Mouse (Mus musculus): ENCODE data around the gene Gzmn. TPM values are rescaled to one million over a fixed set of nuclear protein-coding genes. Genes with fewer than 3 reads are reported as not detected.
"Not testable (repeated sequence)": the region's sequence is repeated elsewhere in the genome, so short reads cannot be mapped to it uniquely, and the experiment has no call there.

Gzmn gene
- polyA plus RNA-seq, 1 experiment from 2014 or later = not detected

GRCm38 (mm10) chr14:56168009-56168408 is 6.4 kb downstream of the Gzmn start:
- Histone ChIP-seq H3K36me3 (ENCODE audit: control insufficient read depth, insufficient read depth, low read length) (no peaks in the 10 kb centered on the region), H3K4me2 (ENCODE audit: low read depth, low read length) (no peak overlapping the region), H3K9me3 (ENCODE audit: control insufficient read depth, low read length) (no peaks in the 10 kb centered on the region), H3K27me3 (ENCODE audit: control insufficient read depth, insufficient read depth, low read length) (no peaks in the 10 kb centered on the region), H3K4me1 (ENCODE audit: control insufficient read depth, insufficient read depth, low read length) (no peaks in the 10 kb centered on the region), H3K27ac (ENCODE audit: low read depth, low read length) (no peak overlapping the region), H3K9ac (replicated peaks; ENCODE audit: low read depth, low read length) (no peak overlapping the region), H3K4me3 (ENCODE audit: low read depth, low read length) (no peak overlapping the region)
- no peak for ATAC-seq (ENCODE audit: low read depth)
- WGBS = 89% methylated on average over 6 of the region's 6 CpGs

- Histone ChIP-seq H3K36me3 (ENCODE audit: control insufficient read depth, insufficient read depth, low read length) (no peaks in the 10 kb centered on the region), H3K9ac (replicated peaks; ENCODE audit: low read depth, low read length) (no peak overlapping the region), H3K27me3 (ENCODE audit: control insufficient read depth, insufficient read depth, low read length) (no peaks in the 10 kb centered on the region), H3K4me1 (ENCODE audit: control insufficient read depth, insufficient read depth, low read length) (no peaks in the 10 kb centered on the region), H3K4me3 (ENCODE audit: low read depth, low read length) (no peak overlapping the region), H3K27ac (ENCODE audit: low read depth, low read length) (no peak overlapping the region), H3K9me3 (ENCODE audit: control insufficient read depth, low read length) (no peaks in the 10 kb centered on the region), H3K4me2 (ENCODE audit: low read depth, low read length) (no peak overlapping the region)
- ATAC-seq (ENCODE audit: low read depth) = no peak
- WGBS = 90% methylated on average over 2 of the region's 2 CpGs
Observed at GRCm38 (mm10) chr14:56162109-56162508, 12.3 kb downstream of the Gzmn start.

GRCm38 (mm10) chr14:56159479-56159878 is 14.9 kb downstream of the Gzmn start, which contains the start of gene Gzmg:
Gzmg (minus strand) TSS chr14:56159579.
- not testable (repeated sequence) for H3K4me2 ChIP-seq (ENCODE audit: low read depth, low read length); H3K4me3 ChIP-seq (ENCODE audit: low read depth, low read length); H3K4me1 ChIP-seq (ENCODE audit: control insufficient read depth, insufficient read depth, low read length); H3K9me3 ChIP-seq (ENCODE audit: control insufficient read depth, low read length); H3K27me3 ChIP-seq (ENCODE audit: control insufficient read depth, insufficient read depth, low read length); ATAC-seq (ENCODE audit: low read depth); H3K27ac ChIP-seq (ENCODE audit: low read depth, low read length); H3K36me3 ChIP-seq (ENCODE audit: control insufficient read depth, insufficient read depth, low read length); H3K9ac ChIP-seq (replicated peaks; ENCODE audit: low read depth, low read length)
- WGBS = 81% methylated on average over 2 of the region's 2 CpGs

- H3K9ac ChIP-seq (replicated peaks; ENCODE audit: low read depth, low read length) = no peak overlapping the region
- no peaks in the 10 kb centered on the region for H3K9me3 ChIP-seq (ENCODE audit: control insufficient read depth, low read length)
Observed at GRCm38 (mm10) chr14:56155340-56155739, 19.1 kb downstream of the Gzmn start.

GRCm38 (mm10) chr14:56133675-56134074 is 40.7 kb downstream of the Gzmn start:
- not testable (repeated sequence) for H3K4me1 ChIP-seq (ENCODE audit: control insufficient read depth, insufficient read depth, low read length); ATAC-seq (ENCODE audit: low read depth); H3K9ac ChIP-seq (replicated peaks; ENCODE audit: low read depth, low read length); H3K27me3 ChIP-seq (ENCODE audit: control insufficient read depth, insufficient read depth, low read length); H3K36me3 ChIP-seq (ENCODE audit: control insufficient read depth, insufficient read depth, low read length); H3K4me3 ChIP-seq (ENCODE audit: low read depth, low read length); H3K9me3 ChIP-seq (ENCODE audit: control insufficient read depth, low read length); H3K4me2 ChIP-seq (ENCODE audit: low read depth, low read length); H3K27ac ChIP-seq (ENCODE audit: low read depth, low read length)
- WGBS = 89% methylated on average over 1 of the region's 1 CpGs

More at GRCm38 (mm10) chr14:56155340-56155739, 19.1 kb downstream of the Gzmn start:
- no peaks in the 10 kb centered on the region for H3K36me3 ChIP-seq (ENCODE audit: control insufficient read depth, insufficient read depth, low read length)
- no peak overlapping the region for H3K4me2 ChIP-seq (ENCODE audit: low read depth, low read length)
- H3K27ac ChIP-seq (ENCODE audit: low read depth, low read length) = no peak overlapping the region
- WGBS = 65% methylated on average over 2 of the region's 2 CpGs
- H3K27me3 ChIP-seq (ENCODE audit: control insufficient read depth, insufficient read depth, low read length) = no peaks in the 10 kb centered on the region
- no peaks in the 10 kb centered on the region for H3K4me1 ChIP-seq (ENCODE audit: control insufficient read depth, insufficient read depth, low read length)
- ATAC-seq (ENCODE audit: low read depth) = no peak
- H3K4me3 ChIP-seq (ENCODE audit: low read depth, low read length) = no peak overlapping the region

- H3K27me3 ChIP-seq (ENCODE audit: control insufficient read depth, insufficient read depth, low read length); H3K4me1 ChIP-seq (ENCODE audit: control insufficient read depth, insufficient read depth, low read length); H3K36me3 ChIP-seq (ENCODE audit: control insufficient read depth, insufficient read depth, low read length); H3K27ac ChIP-seq (ENCODE audit: low read depth, low read length); H3K9me3 ChIP-seq (ENCODE audit: control insufficient read depth, low read length); H3K9ac ChIP-seq (replicated peaks; ENCODE audit: low read depth, low read length); H3K4me3 ChIP-seq (ENCODE audit: low read depth, low read length); ATAC-seq (ENCODE audit: low read depth); H3K4me2 ChIP-seq (ENCODE audit: low read depth, low read length): not testable (repeated sequence)
- 86% methylated on average over 2 of the region's 2 CpGs for WGBS
Observed at GRCm38 (mm10) chr14:56132508-56132907, 41.9 kb downstream of the Gzmn start, which contains the start of gene Gzmd. Gzmd (minus strand) TSS chr14:56132608.

GRCm38 (mm10) chr14:56128341-56128740 is 46.1 kb downstream of the Gzmn start:
- Histone ChIP-seq H3K4me2 (ENCODE audit: low read depth, low read length) (no peak overlapping the region), H3K9me3 (ENCODE audit: control insufficient read depth, low read length) (no peaks in the 10 kb centered on the region), H3K36me3 (ENCODE audit: control insufficient read depth, insufficient read depth, low read length) (no peaks in the 10 kb centered on the region), H3K9ac (replicated peaks; ENCODE audit: low read depth, low read length) (no peak overlapping the region), H3K27ac (ENCODE audit: low read depth, low read length) (no peak overlapping the region), H3K27me3 (ENCODE audit: control insufficient read depth, insufficient read depth, low read length) (no peaks in the 10 kb centered on the region), H3K4me3 (ENCODE audit: low read depth, low read length) (no peak overlapping the region), H3K4me1 (ENCODE audit: control insufficient read depth, insufficient read depth, low read length) (no peaks in the 10 kb centered on the region)
- ATAC-seq (ENCODE audit: low read depth) = no peak
- WGBS = 41% methylated on average over 3 of the region's 3 CpGs

GRCm38 (mm10) chr14:56123516-56123915 is 50.9 kb downstream of the Gzmn start:
- no peak overlapping the region for H3K27ac ChIP-seq (ENCODE audit: low read depth, low read length)
- H3K4me3 ChIP-seq (ENCODE audit: low read depth, low read length) = no peak overlapping the region
- H3K36me3 ChIP-seq (ENCODE audit: control insufficient read depth, insufficient read depth, low read length) = no peaks in the 10 kb centered on the region
- no peaks in the 10 kb centered on the region for H3K4me1 ChIP-seq (ENCODE audit: control insufficient read depth, insufficient read depth, low read length)
- no peaks in the 10 kb centered on the region for H3K27me3 ChIP-seq (ENCODE audit: control insufficient read depth, insufficient read depth, low read length)
- no peak overlapping the region for H3K4me2 ChIP-seq (ENCODE audit: low read depth, low read length)
- WGBS = 81% methylated on average over 3 of the region's 3 CpGs
- ATAC-seq (ENCODE audit: low read depth) = no peak
- H3K9me3 ChIP-seq (ENCODE audit: control insufficient read depth, low read length) = no peaks in the 10 kb centered on the region
- H3K9ac ChIP-seq (replicated peaks; ENCODE audit: low read depth, low read length) = no peak overlapping the region

GRCm38 (mm10) chr14:56120525-56120924 is 53.9 kb downstream of the Gzmn start, which contains the start of gene Gzme:
Gzme (minus strand) TSS chr14:56120625.
- no peak within 1 kb of the TSS for H3K27ac ChIP-seq (ENCODE audit: low read depth, low read length)
- no peak within 1 kb of the TSS for H3K4me3 ChIP-seq (ENCODE audit: low read depth, low read length)
- no peaks in the 10 kb centered on the region for H3K27me3 ChIP-seq (ENCODE audit: control insufficient read depth, insufficient read depth, low read length)
- H3K4me1 ChIP-seq (ENCODE audit: control insufficient read depth, insufficient read depth, low read length) = no peaks in the 10 kb centered on the region
- no peaks in the 10 kb centered on the region for H3K9me3 ChIP-seq (ENCODE audit: control insufficient read depth, low read length)
- H3K4me2 ChIP-seq (ENCODE audit: low read depth, low read length) = no peak within 1 kb of the TSS
- H3K9ac ChIP-seq (replicated peaks; ENCODE audit: low read depth, low read length) = no peak within 1 kb of the TSS
- no peak for ATAC-seq (ENCODE audit: low read depth)
- no peaks in the 10 kb centered on the region for H3K36me3 ChIP-seq (ENCODE audit: control insufficient read depth, insufficient read depth, low read length)
